Mouse (Mus musculus): Measurements from ENCODE around the gene Adarb2. TPM values are rescaled to one million over a fixed set of nuclear protein-coding genes. Genes with fewer than 3 reads are reported as not detected.

Adarb2 gene
- polyA plus RNA-seq, 1 experiment from 2014 or later = 0.41 TPM

DNA sequence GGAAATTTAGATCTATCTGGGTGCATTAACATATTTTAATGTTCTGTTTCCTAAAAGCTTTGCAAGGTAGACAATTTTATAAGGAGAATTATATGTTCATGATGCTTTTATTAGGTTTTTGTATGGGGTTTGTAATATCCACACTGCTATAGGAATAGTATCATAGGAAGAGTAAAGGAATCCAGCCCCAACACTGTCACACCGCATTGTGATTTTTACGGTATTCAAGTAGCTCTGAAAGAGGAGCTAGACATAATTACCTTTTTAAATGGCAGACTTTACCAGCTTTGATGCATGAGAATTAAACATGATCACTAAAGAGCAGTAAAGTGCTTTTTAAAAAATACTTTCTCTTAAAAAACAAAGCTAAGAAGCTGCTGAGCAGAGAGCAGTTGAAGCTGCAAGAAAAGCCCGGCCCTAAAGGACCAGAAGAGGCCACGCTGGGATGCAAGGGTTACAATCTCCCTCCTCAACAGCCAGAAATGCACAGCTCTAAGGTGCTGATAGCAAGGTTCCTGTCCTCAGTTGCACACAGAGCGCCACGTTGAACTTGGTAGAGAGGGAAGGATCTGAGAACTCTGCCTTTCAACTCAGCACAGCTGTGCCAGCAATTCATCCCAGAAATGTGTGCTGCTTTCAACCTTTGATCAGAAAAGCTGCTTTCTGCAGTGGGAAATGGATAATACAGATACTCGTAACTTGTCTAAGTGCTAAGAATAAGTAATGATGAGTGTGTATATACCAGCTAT lies 308.6 kb downstream of the Adarb2 start:
- no peaks in the 10 kb centered on the region for H3K27me3 ChIP-seq (ENCODE audit: control insufficient read depth, insufficient read depth, low read length)
- no peaks in the 10 kb centered on the region for H3K4me1 ChIP-seq (ENCODE audit: control insufficient read depth, insufficient read depth, low read length)
- H3K36me3 ChIP-seq (ENCODE audit: control insufficient read depth, insufficient read depth, low read length) = no peaks in the 10 kb centered on the region
- H3K4me2 ChIP-seq (replicated peaks; ENCODE audit: low read depth, low read length) = no peak overlapping the region
- H3K9me3 ChIP-seq (ENCODE audit: control insufficient read depth, low read length) = no peaks in the 10 kb centered on the region
- H3K4me3 ChIP-seq (ENCODE audit: low read length) = no peak overlapping the region
- no peak for ATAC-seq (ENCODE audit: low FRiP score, low TSS enrichment)
- no peak overlapping the region for H3K9ac ChIP-seq (ENCODE audit: low read depth, low read length)
- WGBS = 77% methylated on average over 7 of the region's 7 CpGs
- no peak overlapping the region for H3K27ac ChIP-seq (ENCODE audit: low read depth, low read length)

- 52% methylated on average over 4 of the region's 4 CpGs for WGBS
- ATAC-seq (ENCODE audit: low FRiP score, low TSS enrichment) = peak; percentile 20; the same call in 1 of the 2 replicates
These were observed 313.5 kb downstream of the Adarb2 start for GRCm38 (mm10) chr13:8515979-8516715.

GRCm38 (mm10) chr13:8519204-8519603 lies 316.5 kb downstream of the Adarb2 start:
- Histone ChIP-seq H3K27ac (ENCODE audit: low read depth, low read length) (no peak overlapping the region), H3K9me3 (ENCODE audit: control insufficient read depth, low read length) (no peaks in the 10 kb centered on the region), H3K4me3 (ENCODE audit: low read length) (no peak overlapping the region), H3K36me3 (ENCODE audit: control insufficient read depth, insufficient read depth, low read length) (no peaks in the 10 kb centered on the region), H3K4me1 (ENCODE audit: control insufficient read depth, insufficient read depth, low read length) (no peaks in the 10 kb centered on the region), H3K27me3 (ENCODE audit: control insufficient read depth, insufficient read depth, low read length) (no peaks in the 10 kb centered on the region), H3K4me2 (replicated peaks; ENCODE audit: low read depth, low read length) (no peak overlapping the region), H3K9ac (ENCODE audit: low read depth, low read length) (no peak overlapping the region)
- no peak for ATAC-seq (ENCODE audit: low FRiP score, low TSS enrichment)
- WGBS = 88% methylated on average over 5 of the region's 5 CpGs

More at GRCm38 (mm10) chr13:8515979-8516715, 313.5 kb downstream of the Adarb2 start:
- H3K9ac ChIP-seq (ENCODE audit: low read depth, low read length) = no peak overlapping the region
- H3K4me1 ChIP-seq (ENCODE audit: control insufficient read depth, insufficient read depth, low read length) = no peaks in the 10 kb centered on the region
- H3K36me3 ChIP-seq (ENCODE audit: control insufficient read depth, insufficient read depth, low read length) = no peaks in the 10 kb centered on the region
- no peaks in the 10 kb centered on the region for H3K9me3 ChIP-seq (ENCODE audit: control insufficient read depth, low read length)
- no peaks in the 10 kb centered on the region for H3K27me3 ChIP-seq (ENCODE audit: control insufficient read depth, insufficient read depth, low read length)
- no peak overlapping the region for H3K4me2 ChIP-seq (replicated peaks; ENCODE audit: low read depth, low read length)
- H3K27ac ChIP-seq (ENCODE audit: low read depth, low read length) = no peak overlapping the region
- no peak overlapping the region for H3K4me3 ChIP-seq (ENCODE audit: low read length)

- ATAC-seq (ENCODE audit: low FRiP score, low TSS enrichment) = peak; percentile 64; the same call in 1 of the 2 replicates
- Histone ChIP-seq H3K4me1 (ENCODE audit: control insufficient read depth, insufficient read depth, low read length) (no peaks in the 10 kb centered on the region), H3K27me3 (ENCODE audit: control insufficient read depth, insufficient read depth, low read length) (no peaks in the 10 kb centered on the region), H3K4me3 (ENCODE audit: low read length) (no peak overlapping the region), H3K36me3 (ENCODE audit: control insufficient read depth, insufficient read depth, low read length) (no peaks in the 10 kb centered on the region), H3K9me3 (ENCODE audit: control insufficient read depth, low read length) (no peaks in the 10 kb centered on the region), H3K27ac (ENCODE audit: low read depth, low read length) (no peak overlapping the region), H3K4me2 (replicated peaks; ENCODE audit: low read depth, low read length) (no peak overlapping the region), H3K9ac (ENCODE audit: low read depth, low read length) (no peak overlapping the region)
- 54% methylated on average over 9 of the region's 9 CpGs for WGBS
These were observed 323.3 kb downstream of the Adarb2 start for GRCm38 (mm10) chr13:8525748-8526631.

DNA sequence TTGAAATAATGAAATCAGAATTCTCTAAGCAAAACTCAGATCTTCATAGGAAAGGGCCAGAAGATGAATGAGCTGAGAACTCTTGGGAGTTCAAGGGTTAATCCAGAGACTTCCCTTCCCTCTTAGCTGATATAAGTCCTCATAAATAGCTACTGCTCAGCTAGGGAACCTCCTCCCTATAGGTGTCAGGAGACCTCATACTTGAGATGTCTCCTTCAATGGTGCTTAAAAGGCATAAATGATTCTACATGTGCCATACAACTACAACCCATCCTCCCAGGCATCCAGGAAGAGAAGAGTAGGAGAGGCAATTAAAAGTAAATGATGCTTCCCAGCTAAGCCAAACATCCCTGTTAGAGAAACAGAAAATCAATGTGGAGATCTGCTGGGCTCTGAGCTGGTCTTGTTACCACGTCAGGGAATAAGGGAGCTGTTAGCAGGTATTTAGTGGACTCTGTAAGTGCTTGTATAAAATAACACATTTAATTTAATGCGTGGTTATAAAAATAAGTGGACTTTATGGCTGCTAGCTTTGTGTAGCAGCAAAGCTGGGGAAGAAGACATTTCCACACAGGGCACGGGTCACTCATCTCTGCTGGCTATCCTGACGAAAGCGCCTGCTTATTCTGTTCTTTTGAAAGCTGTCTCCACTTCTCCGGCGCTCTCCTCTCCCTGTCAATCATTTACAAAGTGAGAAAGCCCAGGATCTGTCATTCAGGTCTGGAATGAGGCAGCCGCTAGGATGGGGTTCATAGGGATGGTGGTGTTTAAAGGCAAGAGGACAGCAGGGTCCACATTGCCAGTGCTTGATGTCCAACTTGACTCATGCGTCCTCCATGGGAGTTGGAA lies 331.8 kb downstream of the Adarb2 start:
- 77% methylated on average over 9 of the region's 9 CpGs for WGBS
- H3K4me1 ChIP-seq (ENCODE audit: control insufficient read depth, insufficient read depth, low read length) = no peaks in the 10 kb centered on the region
- no peak overlapping the region for H3K27ac ChIP-seq (ENCODE audit: low read depth, low read length)
- no peaks in the 10 kb centered on the region for H3K36me3 ChIP-seq (ENCODE audit: control insufficient read depth, insufficient read depth, low read length)
- no peak for ATAC-seq (ENCODE audit: low FRiP score, low TSS enrichment)
- H3K4me2 ChIP-seq (replicated peaks; ENCODE audit: low read depth, low read length) = no peak overlapping the region
- no peaks in the 10 kb centered on the region for H3K9me3 ChIP-seq (ENCODE audit: control insufficient read depth, low read length)
- no peak overlapping the region for H3K4me3 ChIP-seq (ENCODE audit: low read length)
- H3K9ac ChIP-seq (ENCODE audit: low read depth, low read length) = no peak overlapping the region
- H3K27me3 ChIP-seq (ENCODE audit: control insufficient read depth, insufficient read depth, low read length) = no peaks in the 10 kb centered on the region

GRCm38 (mm10) chr13:8538481-8538880 lies 335.8 kb downstream of the Adarb2 start:
- WGBS = 92% methylated on average over 2 of the region's 2 CpGs
- no peak for ATAC-seq (ENCODE audit: low FRiP score, low TSS enrichment)
- H3K27me3 ChIP-seq (ENCODE audit: control insufficient read depth, insufficient read depth, low read length) = no peaks in the 10 kb centered on the region

GRCm38 (mm10) chr13:8538896-8539295 lies 336.2 kb downstream of the Adarb2 start:
- no peak for ATAC-seq (ENCODE audit: low FRiP score, low TSS enrichment)
- H3K27ac ChIP-seq (ENCODE audit: low read depth, low read length) = no peak overlapping the region
- 90% methylated on average over 10 of the region's 10 CpGs for WGBS
- H3K4me1 ChIP-seq (ENCODE audit: control insufficient read depth, insufficient read depth, low read length) = no peaks in the 10 kb centered on the region
- H3K9me3 ChIP-seq (ENCODE audit: control insufficient read depth, low read length) = no peaks in the 10 kb centered on the region
- H3K9ac ChIP-seq (ENCODE audit: low read depth, low read length) = no peak overlapping the region
- no peaks in the 10 kb centered on the region for H3K36me3 ChIP-seq (ENCODE audit: control insufficient read depth, insufficient read depth, low read length)
- H3K27me3 ChIP-seq (ENCODE audit: control insufficient read depth, insufficient read depth, low read length) = no peaks in the 10 kb centered on the region
- H3K4me3 ChIP-seq (ENCODE audit: low read length) = no peak overlapping the region
- H3K4me2 ChIP-seq (replicated peaks; ENCODE audit: low read depth, low read length) = no peak overlapping the region

More at GRCm38 (mm10) chr13:8538481-8538880, 335.8 kb downstream of the Adarb2 start:
- Histone ChIP-seq H3K9ac (ENCODE audit: low read depth, low read length) (no peak overlapping the region), H3K9me3 (ENCODE audit: control insufficient read depth, low read length) (no peaks in the 10 kb centered on the region), H3K36me3 (ENCODE audit: control insufficient read depth, insufficient read depth, low read length) (no peaks in the 10 kb centered on the region), H3K4me1 (ENCODE audit: control insufficient read depth, insufficient read depth, low read length) (no peaks in the 10 kb centered on the region), H3K4me2 (replicated peaks; ENCODE audit: low read depth, low read length) (no peak overlapping the region), H3K4me3 (ENCODE audit: low read length) (no peak overlapping the region), H3K27ac (ENCODE audit: low read depth, low read length) (no peak overlapping the region)

DNA sequence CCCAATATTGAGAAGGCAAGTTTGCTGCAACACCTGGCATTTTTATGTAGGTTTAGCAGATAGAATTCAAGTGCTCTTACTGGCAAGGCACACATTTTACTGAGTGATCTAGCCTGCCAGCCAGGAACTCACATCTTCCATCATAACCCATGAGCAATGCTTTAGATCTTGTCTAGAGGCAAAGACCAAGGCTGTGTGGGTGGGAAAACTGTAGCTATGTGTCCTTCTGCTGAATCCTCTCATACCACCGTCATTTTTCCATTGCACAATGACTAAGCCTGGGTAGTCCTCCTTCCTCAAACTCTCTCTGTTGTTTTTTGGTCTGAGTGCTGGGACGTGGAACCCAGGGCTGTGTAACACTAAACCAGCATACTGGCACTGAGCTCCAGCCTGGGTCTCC lies 340.0 kb downstream of the Adarb2 start:
- H3K9ac ChIP-seq (ENCODE audit: low read depth, low read length) = no peak overlapping the region
- H3K27me3 ChIP-seq (ENCODE audit: control insufficient read depth, insufficient read depth, low read length) = no peaks in the 10 kb centered on the region
- WGBS = 79% methylated on average over 2 of the region's 2 CpGs
- no peak overlapping the region for H3K4me3 ChIP-seq (ENCODE audit: low read length)
- no peak for ATAC-seq (ENCODE audit: low FRiP score, low TSS enrichment)
- no peaks in the 10 kb centered on the region for H3K9me3 ChIP-seq (ENCODE audit: control insufficient read depth, low read length)
- H3K27ac ChIP-seq (ENCODE audit: low read depth, low read length) = no peak overlapping the region
- H3K36me3 ChIP-seq (ENCODE audit: control insufficient read depth, insufficient read depth, low read length) = no peaks in the 10 kb centered on the region
- no peaks in the 10 kb centered on the region for H3K4me1 ChIP-seq (ENCODE audit: control insufficient read depth, insufficient read depth, low read length)
- no peak overlapping the region for H3K4me2 ChIP-seq (replicated peaks; ENCODE audit: low read depth, low read length)

Data from kidney, embryonic 14.5 days (tissue).